Mouse (Mus musculus) embryo, embryonic 11 days (tissue): Measurements from ENCODE around the gene F12.

Experiments used
- DNase-seq: peaks from one replicate; pipeline ENCODE4 v3.0.0-alpha.2; 2015

F12 gene

GRCm38 (mm10) chr13:55412643-55413307 is 13.8 kb downstream of the F12 start:
- DNase-seq = no peak

DNA sequence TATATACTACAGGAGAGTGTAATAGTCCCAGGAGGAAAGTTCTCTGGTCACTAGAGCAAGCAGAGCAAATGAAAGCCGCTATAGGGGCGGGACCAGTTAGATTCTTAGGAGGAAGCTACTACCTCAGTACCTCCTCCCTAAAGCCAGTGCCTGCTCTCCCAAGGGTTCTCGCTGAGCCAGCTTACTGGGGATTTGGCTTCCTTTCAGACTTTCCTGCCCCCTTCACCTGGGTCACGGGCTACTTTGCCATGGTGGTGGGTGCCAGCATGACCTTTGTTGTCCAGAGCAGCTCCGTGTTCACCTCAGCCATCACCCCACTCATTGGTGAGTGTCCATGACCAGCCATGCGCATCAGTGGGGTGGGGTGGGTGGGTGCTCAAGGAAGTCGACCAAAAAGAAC is 14.8 kb downstream of the F12 start:
- DNase-seq = no peak

DNA sequence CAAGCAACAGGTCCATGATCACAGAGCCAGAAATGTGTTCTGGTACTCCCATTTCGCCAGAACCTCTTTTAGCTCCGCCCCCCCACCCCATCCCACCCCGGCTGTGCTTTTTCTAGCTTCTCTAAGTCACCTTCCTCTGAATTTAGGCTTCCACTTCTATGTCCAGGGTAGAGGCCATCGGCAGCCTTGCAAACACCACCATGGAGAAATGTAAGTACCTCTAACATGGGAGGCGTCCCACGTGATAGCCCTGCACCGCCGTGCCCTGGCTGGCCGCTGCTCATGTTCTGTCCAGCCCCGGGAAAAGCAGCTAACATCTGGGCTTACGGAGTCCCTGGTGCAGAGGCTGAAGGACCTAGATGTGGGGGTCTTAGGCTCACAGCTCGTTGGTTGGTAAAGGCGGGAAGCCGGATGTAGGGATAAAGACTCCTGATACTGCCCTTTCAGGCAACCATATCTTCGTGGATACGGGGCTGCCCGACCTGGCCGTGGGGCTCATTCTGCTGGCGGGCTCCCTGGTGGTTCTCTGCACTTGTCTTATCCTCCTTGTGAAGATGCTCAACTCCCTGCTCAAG is 18.0 kb downstream of the F12 start:
- no peak for DNase-seq

- no peak for DNase-seq
Observed at GRCm38 (mm10) chr13:55407341-55407740, 19.3 kb downstream of the F12 start.

DNA sequence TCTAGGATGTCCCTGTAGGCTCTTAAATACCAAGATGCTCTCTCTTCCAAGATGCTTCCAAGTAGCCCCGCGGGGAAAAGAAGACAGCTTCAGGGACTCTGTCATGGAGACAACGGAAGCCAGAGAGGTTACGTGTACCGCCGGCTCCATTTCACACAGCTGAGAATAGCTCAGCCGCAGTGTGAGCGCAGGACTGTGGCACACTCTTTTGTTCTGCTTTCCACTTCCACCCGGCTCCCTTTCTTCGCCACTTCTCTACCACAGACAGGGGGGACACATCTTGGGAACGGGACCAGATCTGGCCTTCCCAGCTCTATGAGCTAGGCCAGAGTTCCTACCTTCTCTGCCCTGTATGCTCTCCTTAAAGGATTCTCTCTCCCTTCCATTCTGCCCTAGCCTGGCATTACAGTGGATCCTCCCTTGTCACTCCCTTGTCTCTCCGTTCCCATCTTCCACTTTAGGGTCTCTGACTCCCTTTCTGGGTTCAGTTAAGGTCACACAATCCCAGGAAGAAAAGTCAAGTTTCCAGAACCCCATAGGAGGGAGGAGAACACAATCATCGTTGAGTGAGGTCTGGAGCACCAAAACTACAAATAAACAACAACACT is 20.7 kb downstream of the F12 start:
- DNase-seq = no peak

- DNase-seq = peak; percentile 93
Observed at GRCm38 (mm10) chr13:55404853-55405782, 21.5 kb downstream of the F12 start.

GRCm38 (mm10) chr13:55403935-55404852 is 22.4 kb downstream of the F12 start:
- no peak for DNase-seq

- no peak for DNase-seq
Observed at GRCm38 (mm10) chr13:55403266-55403665, 23.3 kb downstream of the F12 start.

DNA sequence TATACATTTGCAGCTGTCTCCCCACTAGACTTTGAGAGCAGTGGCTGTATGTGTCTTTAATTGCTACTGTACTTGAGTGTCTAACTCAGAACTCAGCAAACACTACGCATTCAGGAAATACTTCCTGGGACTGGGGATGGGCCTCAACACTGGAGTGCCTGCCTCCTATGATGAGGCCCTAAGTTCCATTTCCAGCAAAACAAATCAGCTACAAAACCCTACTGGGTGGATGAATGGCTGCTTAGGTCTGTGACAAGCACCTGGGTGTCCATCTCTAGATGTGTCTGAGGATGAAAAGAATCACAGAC is 26.6 kb downstream of the F12 start:
- no peak for DNase-seq

DNA sequence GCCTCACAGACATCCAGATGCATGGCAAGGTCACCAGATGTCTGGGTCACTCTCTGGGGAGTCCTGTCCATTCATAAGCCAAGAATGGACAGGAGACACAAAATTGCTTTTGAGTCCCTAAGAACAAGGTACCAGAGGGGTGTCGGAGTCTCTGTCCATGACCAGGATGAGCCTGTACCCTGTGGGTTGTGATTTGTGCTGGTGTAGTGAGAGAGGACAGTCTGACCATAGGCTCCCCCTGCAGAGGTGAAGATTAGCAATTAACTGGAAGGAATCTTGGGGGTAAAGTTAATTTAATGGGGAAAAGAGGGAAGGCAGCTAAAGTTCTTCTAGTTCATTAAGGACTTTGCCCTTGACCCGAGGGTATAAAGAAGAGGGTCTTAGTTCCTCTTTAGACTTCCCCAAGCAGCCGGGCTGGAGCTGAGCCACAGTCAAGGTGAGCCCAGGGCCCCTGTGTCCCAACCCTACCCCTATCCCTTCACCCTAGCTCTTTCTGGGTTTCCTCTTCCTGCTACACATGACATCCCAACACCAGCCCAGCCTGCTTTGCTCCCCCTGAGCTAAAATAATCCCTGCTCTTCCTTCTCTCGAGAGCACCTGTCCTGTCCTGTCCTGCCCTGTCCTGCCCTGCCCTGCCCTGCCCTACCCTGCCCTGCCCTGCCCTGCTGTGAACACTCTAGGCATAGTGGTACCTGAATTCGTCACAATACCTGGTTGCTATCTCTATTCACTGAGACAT is 27.1 kb downstream of the F12 start:
- no peak for DNase-seq

- no peak for DNase-seq
Observed at GRCm38 (mm10) chr13:55398088-55398487, 28.5 kb downstream of the F12 start, which contains the start of gene Slc34a1. Slc34a1 (plus strand) TSS chr13:55398187.

DNA sequence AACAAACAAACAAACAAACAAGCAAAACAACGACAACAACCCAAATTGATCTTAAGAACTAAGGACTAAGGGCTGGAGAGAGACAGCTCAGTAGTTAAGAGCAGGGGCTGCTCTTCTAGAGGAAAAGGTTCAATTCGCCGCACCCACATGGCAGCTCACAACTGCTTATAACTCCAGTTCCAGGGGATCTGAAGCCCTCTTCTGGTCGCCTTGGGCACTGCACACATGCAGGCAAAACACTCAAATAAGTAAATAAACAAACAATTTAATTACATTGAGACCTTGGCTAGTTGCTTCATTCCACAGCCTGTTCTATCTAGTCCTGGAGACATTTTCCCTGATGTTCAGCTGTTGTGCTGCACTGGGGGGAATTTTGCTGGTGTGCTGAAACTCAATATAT is 33.7 kb downstream of the F12 start:
- DNase-seq = no peak

DNA sequence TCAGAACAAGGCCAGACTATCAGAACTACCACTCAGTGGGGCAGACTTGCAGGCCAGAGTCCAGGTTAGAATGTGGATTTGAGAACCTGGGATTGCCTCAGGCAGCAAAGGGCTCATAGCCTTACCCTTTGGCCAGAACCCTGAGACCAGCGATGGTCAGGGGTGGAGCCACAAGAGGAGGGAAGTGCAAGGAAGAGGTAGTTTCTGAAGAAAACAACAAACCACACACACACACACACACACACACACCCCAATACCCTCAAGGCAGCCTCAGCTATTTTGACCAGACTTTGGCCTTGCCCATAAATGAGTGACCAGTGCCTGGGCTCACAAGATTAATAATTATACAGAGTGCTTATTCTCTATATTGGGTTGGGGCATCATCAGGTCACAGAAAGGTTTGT is 35.0 kb downstream of the F12 start:
- no peak for DNase-seq

- DNase-seq = no peak
Observed at GRCm38 (mm10) chr13:55390644-55391043, 35.9 kb downstream of the F12 start.

DNA sequence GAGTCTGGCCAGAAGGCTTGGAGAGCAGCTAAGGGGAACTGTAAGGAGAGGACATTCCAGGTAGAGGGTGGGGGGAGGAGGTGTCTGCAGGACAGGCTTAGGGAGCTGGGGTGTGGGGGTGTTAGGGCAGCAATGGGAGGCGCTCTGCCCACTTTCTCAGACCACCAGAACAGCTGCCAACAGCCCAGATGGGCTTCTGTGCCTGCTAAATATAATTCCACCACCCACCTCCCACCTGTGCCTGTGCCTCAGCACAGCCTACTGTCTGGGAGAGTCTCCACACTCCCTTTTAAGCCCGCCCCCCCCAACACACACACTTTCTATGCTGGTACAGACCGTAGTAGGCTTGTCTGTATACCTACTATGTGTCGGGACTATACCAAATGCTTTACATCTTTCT is 44.8 kb downstream of the F12 start:
- DNase-seq = no peak

DNA sequence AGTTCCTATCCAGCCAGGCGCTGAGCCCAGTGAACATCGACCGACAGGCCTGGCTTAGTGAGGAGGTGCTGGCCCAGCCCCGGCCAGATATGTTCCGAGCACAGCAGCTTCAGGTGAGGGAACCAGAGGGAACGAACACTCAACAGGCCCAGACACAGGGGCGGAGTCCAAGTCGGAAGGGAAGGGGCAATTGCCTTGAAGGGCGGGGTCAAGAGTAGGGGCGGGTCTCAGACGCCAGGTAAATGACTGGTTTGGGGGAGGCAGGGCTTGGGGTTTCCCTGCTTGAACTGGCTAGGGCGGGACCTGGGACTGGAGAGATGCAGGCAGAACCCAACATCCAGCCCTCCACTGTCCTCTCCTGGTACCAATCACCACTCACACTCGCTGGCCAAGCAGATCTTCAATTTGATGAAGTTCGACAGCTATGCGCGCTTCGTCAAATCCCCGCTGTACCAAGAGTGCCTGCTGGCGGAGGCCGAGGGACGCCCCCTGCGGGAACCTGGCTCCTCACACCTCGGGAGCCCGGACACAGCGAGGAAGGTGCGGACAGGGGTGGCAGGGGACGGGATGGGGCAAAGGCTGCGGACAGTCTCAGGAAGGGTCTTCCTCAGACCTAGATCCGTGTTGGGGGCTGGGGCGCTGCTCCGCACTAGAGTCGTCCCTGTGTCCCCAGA is 47.5 kb downstream of the F12 start:
- DNase-seq = peak; percentile 23

GRCm38 (mm10) chr13:55375877-55376276 is 50.7 kb downstream of the F12 start:
- no peak for DNase-seq

- no peak for DNase-seq
Observed at GRCm38 (mm10) chr13:55374206-55374924, 52.2 kb downstream of the F12 start.

- DNase-seq = no peak
Observed at GRCm38 (mm10) chr13:55371740-55372139, 54.9 kb downstream of the F12 start.

DNA sequence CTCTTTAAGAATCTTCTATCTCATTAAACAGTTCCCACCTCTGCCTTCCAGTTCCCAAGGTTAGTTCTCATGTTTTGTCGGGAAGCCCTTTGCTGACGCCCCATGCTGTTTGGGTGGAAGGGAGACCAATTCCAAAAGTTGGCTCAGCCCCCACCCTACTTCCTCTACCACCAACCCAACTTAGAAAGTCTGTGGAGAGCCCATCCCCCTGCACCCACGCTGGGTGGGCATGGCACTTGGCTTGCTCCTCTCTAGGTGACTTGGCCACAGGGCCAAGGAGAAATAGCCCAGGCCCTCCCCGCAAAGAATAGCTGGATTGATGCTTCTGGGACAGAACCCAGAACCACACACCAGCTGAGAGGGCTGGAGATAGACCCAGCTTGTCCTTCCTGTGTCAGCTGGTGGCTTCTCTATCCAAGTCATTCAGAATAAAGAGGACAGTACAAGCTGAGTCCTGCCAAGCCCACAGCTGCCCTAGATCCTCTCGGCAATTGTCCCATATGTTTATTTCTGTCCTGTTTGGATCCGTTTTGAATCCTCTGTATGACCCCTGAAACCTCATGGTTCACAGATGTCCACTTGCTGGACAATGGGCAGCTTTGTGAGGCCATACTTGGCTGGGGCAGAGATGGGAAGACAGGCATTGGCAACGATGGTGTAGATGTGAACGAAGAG is 55.4 kb downstream of the F12 start:
- DNase-seq = no peak
